Mouse (Mus musculus): ENCODE measurements around the gene Cyp2d11. TPM values are rescaled to one million over a fixed set of nuclear protein-coding genes. Genes with fewer than 3 reads are reported as not detected.
"Not testable (repeated sequence)": the region's sequence is repeated elsewhere in the genome, so short reads cannot be mapped to it uniquely, and the experiment has no call there.

The Cyp2d11 gene
- total and polyA plus RNA-seq, 2 experiments from 2014 or later: not detected

DNA sequence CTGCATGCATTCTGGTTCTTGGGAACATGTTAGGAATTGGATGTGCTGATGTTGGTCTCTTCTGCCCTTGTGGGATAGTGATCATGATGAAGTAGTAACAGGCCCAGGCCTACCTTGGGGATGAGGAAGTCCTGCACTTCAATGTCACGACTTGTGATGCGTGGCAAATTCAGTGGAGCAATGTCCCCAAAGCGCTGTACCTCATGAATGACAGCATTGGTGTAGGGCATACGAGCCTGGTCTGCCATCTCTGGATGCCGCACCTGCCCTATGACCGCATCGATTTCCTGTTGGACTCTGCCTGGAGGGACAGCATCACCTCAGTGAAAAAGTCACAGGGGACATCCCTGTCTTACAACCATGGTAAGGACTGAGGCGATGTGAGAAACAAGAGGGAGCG lies 9.8 kb upstream of the Cyp2d11 start:
- no peak for ATAC-seq
- no peak overlapping the region for H3K27ac ChIP-seq (ENCODE audit: low read depth, low read length)
- no peak overlapping the region for H3K4me2 ChIP-seq (ENCODE audit: low read depth)
- H3K9me3 ChIP-seq (ENCODE audit: low read length): no peaks in the 10 kb centered on the region
- H3K27me3 ChIP-seq (ENCODE audit: insufficient read depth, low read length): no peaks in the 10 kb centered on the region
- WGBS: 94% methylated on average over 9 of the region's 9 CpGs
- no peaks in the 10 kb centered on the region for H3K4me1 ChIP-seq (ENCODE audit: insufficient read depth)
- H3K9ac ChIP-seq: no peak overlapping the region
- DNase-seq: no peak
- H3K4me3 ChIP-seq (ENCODE audit: low read depth, low read length): no peak overlapping the region
- no peaks in the 10 kb centered on the region for H3K36me3 ChIP-seq (ENCODE audit: insufficient read depth)
- TF ChIP-seq CTCF (IDR thresholded peaks at IDR 0.05; ENCODE audit: low read depth): no peak

DNA sequence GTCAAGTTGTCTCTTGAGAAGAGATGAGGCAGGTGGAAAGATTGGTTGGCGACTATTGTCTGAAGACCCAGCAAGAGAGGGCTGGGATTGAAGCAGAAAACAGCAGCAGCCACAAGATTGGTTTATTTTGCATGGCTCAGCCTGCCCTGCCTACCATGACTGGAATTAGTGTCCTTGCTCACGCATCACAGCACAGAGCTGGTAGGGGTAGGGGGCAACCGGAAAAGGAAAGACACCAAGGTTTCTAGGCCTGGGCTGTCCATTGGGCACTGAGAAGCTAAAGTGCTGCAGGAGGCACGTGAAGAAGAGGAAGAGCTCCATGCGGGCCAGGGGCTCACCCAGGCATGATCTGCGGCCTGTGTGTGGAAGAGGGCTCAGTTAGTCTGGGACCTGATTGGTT lies 8.9 kb upstream of the Cyp2d11 start:
- 86% methylated on average over 6 of the region's 6 CpGs for WGBS
- no peaks in the 10 kb centered on the region for H3K9me3 ChIP-seq (ENCODE audit: low read length)

DNA sequence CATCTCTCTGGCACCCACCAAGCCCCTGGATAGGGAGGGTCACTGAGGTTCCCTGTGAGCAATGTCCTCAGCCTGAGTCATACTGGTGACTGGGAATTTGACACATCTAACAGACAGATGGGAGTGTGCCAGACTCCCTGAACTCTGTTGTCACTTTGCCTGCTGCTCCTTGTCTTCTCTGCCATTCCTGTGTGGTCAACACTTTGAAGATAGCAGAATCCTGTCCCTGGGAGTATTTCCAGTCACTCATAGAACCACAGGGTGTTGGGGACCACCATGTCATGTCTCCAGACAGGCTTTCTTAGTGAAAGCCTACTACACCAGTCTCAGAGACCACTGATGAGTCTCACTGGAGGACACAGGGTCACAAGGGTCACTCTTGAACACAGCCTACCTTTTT lies 8.3 kb upstream of the Cyp2d11 start:
- ATAC-seq (no peak), DNase-seq (no peak)
- no peaks in the 10 kb centered on the region for H3K4me1 ChIP-seq (ENCODE audit: insufficient read depth)
- H3K27me3 ChIP-seq (ENCODE audit: insufficient read depth, low read length): no peaks in the 10 kb centered on the region
- H3K4me2 ChIP-seq (ENCODE audit: low read depth): no peak overlapping the region
- no peak overlapping the region for H3K4me3 ChIP-seq (ENCODE audit: low read depth, low read length)
- no peaks in the 10 kb centered on the region for H3K36me3 ChIP-seq (ENCODE audit: insufficient read depth)
- H3K9ac ChIP-seq: no peak overlapping the region
- no peak for TF ChIP-seq CTCF (IDR thresholded peaks at IDR 0.05; ENCODE audit: low read depth)
- H3K27ac ChIP-seq (ENCODE audit: low read depth, low read length): no peak overlapping the region
- no peaks in the 10 kb centered on the region for H3K9me3 ChIP-seq (ENCODE audit: low read length)

More for the DNA sequence above, 8.9 kb upstream of the Cyp2d11 start:
- Histone ChIP-seq H3K4me2 (ENCODE audit: low read depth) (no peak overlapping the region), H3K4me3 (ENCODE audit: low read depth, low read length) (no peak overlapping the region), H3K9ac (no peak overlapping the region), H3K27ac (ENCODE audit: low read depth, low read length) (no peak overlapping the region), H3K36me3 (ENCODE audit: insufficient read depth) (no peaks in the 10 kb centered on the region), H3K4me1 (ENCODE audit: insufficient read depth) (no peaks in the 10 kb centered on the region), H3K27me3 (ENCODE audit: insufficient read depth, low read length) (no peaks in the 10 kb centered on the region)
- no peak for TF ChIP-seq CTCF (IDR thresholded peaks at IDR 0.05; ENCODE audit: low read depth)
- ATAC-seq (no peak), DNase-seq (no peak)

DNA sequence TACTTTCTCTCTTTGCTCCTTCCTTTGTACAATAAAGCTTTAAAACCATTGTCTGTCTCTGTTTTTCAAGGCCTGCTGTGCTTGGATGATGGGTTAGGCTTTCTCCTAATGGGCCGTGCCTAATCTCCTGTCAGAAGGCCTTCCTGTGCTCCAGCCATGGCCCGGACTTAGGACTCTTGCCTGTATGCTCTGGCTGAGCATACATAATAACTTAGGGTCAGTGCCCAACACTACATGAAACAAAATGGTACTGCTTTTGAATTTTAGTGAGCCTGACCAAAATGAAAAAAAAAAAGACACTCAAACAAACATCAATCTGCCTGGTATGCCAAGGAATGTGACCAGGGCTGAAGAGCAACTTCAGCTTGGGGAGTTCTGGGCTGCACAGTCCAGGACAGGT lies 7.7 kb upstream of the Cyp2d11 start:
- Histone ChIP-seq H3K9ac (no peak overlapping the region), H3K4me3 (ENCODE audit: low read depth, low read length) (no peak overlapping the region), H3K27me3 (ENCODE audit: insufficient read depth, low read length) (no peaks in the 10 kb centered on the region), H3K4me1 (ENCODE audit: insufficient read depth) (no peaks in the 10 kb centered on the region), H3K9me3 (ENCODE audit: low read length) (no peaks in the 10 kb centered on the region), H3K4me2 (ENCODE audit: low read depth) (no peak overlapping the region), H3K36me3 (ENCODE audit: insufficient read depth) (no peaks in the 10 kb centered on the region), H3K27ac (ENCODE audit: low read depth, low read length) (no peak overlapping the region)
- TF ChIP-seq CTCF (IDR thresholded peaks at IDR 0.05; ENCODE audit: low read depth): no peak
- no peak for ATAC-seq
- no peak for DNase-seq
- WGBS: 56% methylated on average over 2 of the region's 2 CpGs

DNA sequence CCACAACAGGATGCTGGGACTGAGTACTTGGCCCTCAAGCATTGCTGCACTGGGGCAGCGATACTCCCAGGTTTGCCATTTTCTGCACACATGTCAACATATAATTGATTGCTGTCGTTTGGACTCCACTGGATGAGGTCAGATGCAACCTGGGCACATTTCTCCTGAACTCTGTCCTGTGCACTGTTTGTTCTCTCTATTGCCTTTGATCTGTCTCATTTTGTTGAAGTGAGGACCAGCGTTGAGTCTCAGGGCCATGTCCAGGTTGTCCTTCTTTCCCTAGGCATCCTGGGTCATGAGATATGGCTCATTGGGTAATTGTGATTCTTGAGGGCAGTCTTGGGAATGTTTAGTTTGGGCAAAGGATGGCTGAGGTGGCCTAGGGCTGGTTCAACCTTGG lies 2.1 kb upstream of the Cyp2d11 start:
- not testable (repeated sequence) for H3K27me3 ChIP-seq (ENCODE audit: insufficient read depth, low read length); H3K9ac ChIP-seq; DNase-seq; H3K27ac ChIP-seq (ENCODE audit: low read depth, low read length); H3K9me3 ChIP-seq (ENCODE audit: low read length); H3K4me2 ChIP-seq (ENCODE audit: low read depth); H3K4me1 ChIP-seq (ENCODE audit: insufficient read depth); H3K36me3 ChIP-seq (ENCODE audit: insufficient read depth); H3K4me3 ChIP-seq (ENCODE audit: low read depth, low read length); ATAC-seq
- 92% methylated on average over 3 of the region's 3 CpGs for WGBS

DNA sequence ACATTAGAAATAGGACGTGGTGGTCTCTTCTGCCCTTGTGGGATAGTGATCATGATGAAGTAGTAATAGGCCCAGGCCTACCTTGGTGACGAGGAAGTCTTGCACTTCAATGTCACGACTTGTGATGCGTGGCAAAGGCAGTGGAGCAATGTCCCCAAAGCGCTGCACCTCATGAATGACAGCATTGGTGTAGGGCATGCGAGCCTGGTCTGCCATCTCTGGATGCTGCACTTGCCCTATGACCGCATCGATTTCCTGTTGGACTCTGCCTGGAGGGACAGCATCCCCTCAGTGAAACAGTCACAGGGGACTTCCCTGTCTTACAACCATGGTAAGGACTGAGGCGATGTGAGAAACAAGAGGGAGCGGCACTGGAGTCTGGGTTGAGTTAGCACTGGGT lies 3.9 kb downstream of the Cyp2d11 start:
- not testable (repeated sequence) for H3K36me3 ChIP-seq (ENCODE audit: insufficient read depth); H3K27ac ChIP-seq (ENCODE audit: low read depth, low read length); H3K4me3 ChIP-seq (ENCODE audit: low read depth, low read length); H3K9me3 ChIP-seq (ENCODE audit: low read length); H3K9ac ChIP-seq; ATAC-seq; H3K4me1 ChIP-seq (ENCODE audit: insufficient read depth); H3K4me2 ChIP-seq (ENCODE audit: low read depth); H3K27me3 ChIP-seq (ENCODE audit: insufficient read depth, low read length); DNase-seq
- WGBS: 95% methylated on average over 10 of the region's 10 CpGs

DNA sequence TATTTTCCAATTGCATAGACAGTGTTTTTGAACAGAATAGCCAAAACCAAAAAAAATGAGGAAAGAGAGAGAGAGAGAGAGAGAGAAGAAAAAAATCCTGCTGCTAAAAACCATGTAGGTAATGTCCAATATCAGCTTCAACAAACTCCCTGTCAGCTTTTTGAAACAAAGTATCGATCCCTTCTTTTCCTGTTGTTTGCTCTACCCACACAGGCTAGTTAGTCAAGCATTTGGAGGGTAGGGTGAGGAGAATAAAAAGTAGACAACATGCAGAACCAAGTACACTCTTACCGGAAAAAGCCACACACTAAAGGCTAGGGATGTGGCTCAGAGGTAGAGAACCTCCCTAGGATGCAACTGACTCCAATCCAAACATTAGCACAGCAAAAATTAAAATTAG lies 8.1 kb downstream of the Cyp2d11 start:
- Histone ChIP-seq H3K9ac (no peak overlapping the region), H3K4me2 (ENCODE audit: low read depth) (no peak overlapping the region), H3K9me3 (ENCODE audit: low read length) (no peaks in the 10 kb centered on the region), H3K4me1 (ENCODE audit: insufficient read depth) (no peaks in the 10 kb centered on the region), H3K27me3 (ENCODE audit: insufficient read depth, low read length) (no peaks in the 10 kb centered on the region), H3K27ac (ENCODE audit: low read depth, low read length) (no peak overlapping the region), H3K4me3 (ENCODE audit: low read depth, low read length) (no peak overlapping the region), H3K36me3 (ENCODE audit: insufficient read depth) (no peaks in the 10 kb centered on the region)
- DNase-seq (no peak), ATAC-seq (no peak)
- TF ChIP-seq CTCF (IDR thresholded peaks at IDR 0.05; ENCODE audit: low read depth): no peak
- WGBS: 95% methylated on average over 2 of the region's 2 CpGs

DNA sequence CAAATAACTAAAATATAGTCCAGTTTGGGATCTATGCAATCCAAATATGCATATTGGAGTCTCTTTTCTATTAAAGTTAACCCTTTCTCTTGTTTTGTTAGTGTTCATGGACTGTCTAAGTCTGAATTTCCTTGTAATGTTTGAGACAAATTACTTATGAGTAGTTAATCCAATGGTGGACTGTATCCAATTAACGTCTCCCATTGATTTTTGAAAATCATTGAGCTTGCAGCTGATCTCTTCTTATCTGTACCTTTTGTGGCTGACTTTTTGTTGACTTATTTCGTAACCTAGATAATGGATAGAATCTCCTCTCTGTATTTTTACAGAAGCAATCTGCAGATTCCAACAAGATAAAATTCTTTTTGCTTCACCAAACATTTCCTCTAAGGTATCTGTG lies 11.4 kb downstream of the Cyp2d11 start:
- Histone ChIP-seq H3K27me3 (ENCODE audit: insufficient read depth, low read length) (no peaks in the 10 kb centered on the region), H3K4me3 (ENCODE audit: low read depth, low read length) (no peak overlapping the region), H3K9me3 (ENCODE audit: low read length) (no peaks in the 10 kb centered on the region), H3K27ac (ENCODE audit: low read depth, low read length) (no peak overlapping the region), H3K4me2 (ENCODE audit: low read depth) (no peak overlapping the region), H3K36me3 (ENCODE audit: insufficient read depth) (no peaks in the 10 kb centered on the region), H3K4me1 (ENCODE audit: insufficient read depth) (no peaks in the 10 kb centered on the region), H3K9ac (no peak overlapping the region)
- DNase-seq (no peak), ATAC-seq (no peak)
- WGBS: 86% methylated on average over 2 of the region's 2 CpGs
- no peak for TF ChIP-seq CTCF (IDR thresholded peaks at IDR 0.05; ENCODE audit: low read depth)

Measured in forebrain, postnatal 0 days (tissue).